Mouse (Mus musculus) ES-E14 (cell line): ENCODE measurements around the gene Setd1a.

Experiments
- CHD2 ChIP-seq: IDR thresholded peaks from 2 replicates; pipeline ENCODE4 v1.6.1; 2014; ENCODE audit warnings: mild to moderate bottlenecking, low read depth, low read length, inconsistent platforms
- HCFC1 ChIP-seq: IDR thresholded peaks from 2 replicates; pipeline ENCODE4 v1.6.1; 2012; ENCODE audit warnings: low read length, inconsistent platforms, borderline replicate concordance; ENCODE audit not compliant: insufficient read depth
- MAFK ChIP-seq: IDR thresholded peaks from 2 replicates; pipeline ENCODE4 v1.6.1; 2014; ENCODE audit warnings: mild to moderate bottlenecking, low read depth, low read length, inconsistent platforms; ENCODE audit not compliant: insufficient read depth
- ZC3H11A ChIP-seq: IDR thresholded peaks from 2 replicates; pipeline ENCODE4 v1.6.1; 2012; ENCODE audit warnings: low read depth, mild to moderate bottlenecking, inconsistent platforms, low read length, borderline replicate concordance

GRCm38 (mm10) chr7:127785308-127785707, 8.8 kb downstream of the Setd1a start, which contains the start of gene Gm49388:
- no peak for TF ChIP-seq HCFC1
- no peak for TF ChIP-seq ZC3H11A
- no peak for TF ChIP-seq CHD2
- no peak for TF ChIP-seq MAFK
